Mouse (Mus musculus) heart, adult 2 months (tissue): ENCODE measurements around the gene Fam43b. TPM values are rescaled to one million over a fixed set of nuclear protein-coding genes. Genes with fewer than 3 reads are reported as not detected.

ENCODE experiments used
- DNase-seq, 2 experiments: peaks; one replicate each; pipeline ENCODE4 v3.0.0; 2021
- H3K27ac ChIP-seq: fragments of 200-600 bp; 2 replicates; pipeline ENCODE4 v1.8.1; 2022
- H3K27me3 ChIP-seq: fragments of 200-500 bp; 2 replicates; pipeline ENCODE4 v1.6.1; 2012; ENCODE audit warnings: mild to moderate bottlenecking, low read length, inconsistent platforms, mixed read lengths; ENCODE audit not compliant: control insufficient read depth, insufficient read depth
- H3K36me3 ChIP-seq: fragments of 200-500 bp; 2 replicates; pipeline ENCODE4 v1.6.1; 2012; ENCODE audit warnings: low read length, inconsistent platforms; ENCODE audit not compliant: control insufficient read depth, insufficient read depth
- H3K4me1 ChIP-seq: fragments of 200-500 bp; 2 replicates; pipeline ENCODE4 v1.6.1; 2011; ENCODE audit warnings: low read length; ENCODE audit not compliant: control insufficient read depth, insufficient read depth
- H3K4me3 ChIP-seq: fragments of 200-600 bp; 2 replicates; pipeline ENCODE4 v1.8.1; 2022
- H3K79me2 ChIP-seq: fragments of 200-500 bp; replicated peaks from 2 replicates; pipeline ENCODE4 v1.6.1; 2012; ENCODE audit warnings: mild to moderate bottlenecking, inconsistent platforms, low read length, moderate library complexity, mixed read lengths; ENCODE audit not compliant: control insufficient read depth, insufficient read depth
- H3K9ac ChIP-seq: fragments of 200-500 bp; 2 replicates; pipeline ENCODE4 v1.6.1; 2012; ENCODE audit warnings: low read depth, mild to moderate bottlenecking, control low read depth, inconsistent platforms, low read length, mixed read lengths
- CTCF ChIP-seq: fragments of 200-600 bp; IDR thresholded peaks from 2 replicates; pipeline ENCODE4 v1.8.1; 2022; ENCODE audit warnings: antibody characterized with exemption, mild to moderate bottlenecking, moderate library complexity
- EP300 ChIP-seq: fragments of 200-500 bp; IDR thresholded peaks from 2 replicates; pipeline ENCODE4 v1.6.1; 2011; ENCODE audit warnings: low read depth, low read length, control low read depth; ENCODE audit not compliant: insufficient read depth
- POLR2A ChIP-seq: fragments of 200-500 bp; IDR thresholded peaks from 2 replicates; pipeline ENCODE4 v1.6.1; 2011; ENCODE audit warnings: mild to moderate bottlenecking, low read depth, low read length, control low read depth; ENCODE audit not compliant: insufficient read depth
- WGBS: fragments of 180-500 bp; shearing (Covaris S2); methylation state at CpG from one replicate; pipeline ENCODE4 v1.1.7; 2018; 5-methylcytosine and 5-hydroxymethylcytosine counted together
- intact Hi-C: fragments of 180-260 bp; cut with DNase I; formaldehyde crosslinking; loops from one replicate; pipeline ENCODE4 v1.15.1; 2025
- polyA plus RNA-seq: library from polyadenylated mRNA; depleted of rRNA; stranded (reverse); fragments of >200 nt; gene quantifications from 2 replicates; pipeline ENCODE4 v1.2.3, GENCODE M21; 2012
- total RNA-seq, 2 experiments: library from RNA; stranded (reverse); gene quantifications; 2 replicates each; pipeline ENCODE4 v1.2.3; 2021

The Fam43b gene
- total and polyA plus RNA-seq, 3 experiments, result not detected

- peak overlapping the region; percentile 34 for H3K27ac ChIP-seq
- no peaks in the 10 kb centered on the region for H3K27me3 ChIP-seq
- 33% methylated on average over 12 of the region's 12 CpGs for WGBS
- peak; percentile 10 to 27 for DNase-seq
- TF ChIP-seq POLR2A (no peak), CTCF (no peak), EP300 (no peak)
- H3K4me3 ChIP-seq, result no peak overlapping the region; the same call in 1 of the 2 replicates
- intact Hi-C loops, result no loop called here
- peaks cover 6% of the 10 kb centered on the region for H3K4me1 ChIP-seq
- H3K79me2 ChIP-seq, result no peaks in the 10 kb centered on the region
- no peak overlapping the region for H3K9ac ChIP-seq
- no peaks in the 10 kb centered on the region for H3K36me3 ChIP-seq
Observed at GRCm38 (mm10) chr4:138368498-138369260, 27.6 kb downstream of the Fam43b start.

- no peak for TF ChIP-seq EP300
- peak; percentile 16; the same call in 1 of the 2 replicates for TF ChIP-seq CTCF
- TF ChIP-seq POLR2A, result peak; percentile 45; the same call in 1 of the 2 replicates
- no peaks in the 10 kb centered on the region for H3K36me3 ChIP-seq
- peak within 1 kb of the TSS; percentile 70 for H3K27ac ChIP-seq
- H3K79me2 ChIP-seq, result no peaks in the 10 kb centered on the region
- 3% methylated on average over 34 of the region's 34 CpGs for WGBS
- H3K4me1 ChIP-seq, result peaks cover 6% of the 10 kb centered on the region
- H3K27me3 ChIP-seq, result no peaks in the 10 kb centered on the region
- intact Hi-C loops, result no loop called here
- peak; percentile 87 to 90 for DNase-seq
- H3K4me3 ChIP-seq, result peak within 1 kb of the TSS; percentile 47
- H3K9ac ChIP-seq, result peak within 1 kb of the TSS; percentile 72
Observed at GRCm38 (mm10) chr4:138367641-138368497, 28.5 kb downstream of the Fam43b start, which contains the start of gene Cda. Gene Cda, minus strand, starts transcription at chr4:138367992.

DNA sequence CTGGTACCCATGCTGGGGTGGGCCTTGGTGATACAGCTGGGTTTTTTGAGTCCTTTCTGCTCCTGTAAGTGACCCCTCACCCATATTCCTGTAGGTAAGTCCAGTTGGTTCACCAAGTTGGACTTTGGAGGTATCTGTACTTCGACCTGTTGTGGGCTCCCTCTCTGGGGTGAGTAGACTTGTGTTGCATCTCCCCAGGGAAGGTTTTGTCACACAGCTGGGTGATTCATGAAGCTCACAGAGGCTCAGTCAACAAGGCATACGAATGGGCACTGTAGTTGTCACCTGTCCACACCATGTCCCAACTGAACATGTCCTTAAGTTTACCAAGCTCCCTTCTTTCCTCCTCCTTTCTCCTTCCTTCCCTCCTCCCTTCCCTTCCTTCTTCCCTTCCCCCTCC is 29.8 kb downstream of the Fam43b start:
- Histone ChIP-seq H3K4me1 (peaks cover 6% of the 10 kb centered on the region), H3K4me3 (no peak overlapping the region), H3K79me2 (no peaks in the 10 kb centered on the region), H3K27ac (no peak overlapping the region), H3K27me3 (no peaks in the 10 kb centered on the region), H3K9ac (no peak overlapping the region), H3K36me3 (no peaks in the 10 kb centered on the region)
- no peak for DNase-seq
- intact Hi-C loops, result no loop called here
- 75% methylated on average over 2 of the region's 2 CpGs for WGBS
- no peak for TF ChIP-seq EP300
- no peak for TF ChIP-seq POLR2A
- no peak for TF ChIP-seq CTCF

- WGBS, result 71% methylated on average over 5 of the region's 5 CpGs
Observed at GRCm38 (mm10) chr4:138363511-138363910, 32.8 kb downstream of the Fam43b start.

DNA sequence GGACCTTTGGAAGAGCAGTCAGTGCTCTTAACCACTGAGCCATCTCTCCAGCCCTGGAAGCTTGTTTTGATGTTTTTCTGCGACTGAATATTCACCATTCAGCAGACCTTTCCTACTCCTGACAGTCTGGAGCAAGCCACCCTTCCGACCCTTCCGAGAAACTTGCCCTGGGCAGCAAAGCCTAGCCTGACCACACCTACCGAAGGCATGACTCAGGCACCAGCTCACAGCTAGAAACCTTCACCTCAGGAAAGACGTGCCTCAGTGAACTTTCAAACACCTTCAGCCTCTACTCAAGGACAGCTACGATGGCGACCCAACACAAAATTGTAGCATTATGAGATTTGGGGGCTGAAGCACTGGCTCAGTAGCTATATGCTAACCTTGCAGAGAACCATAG is 33.4 kb downstream of the Fam43b start:
- H3K4me3 ChIP-seq, result no peak overlapping the region
- WGBS, result 87% methylated on average over 7 of the region's 7 CpGs
- H3K4me1 ChIP-seq, result no peaks in the 10 kb centered on the region; the same call in 1 of the 2 replicates
- TF ChIP-seq CTCF, result no peak
- TF ChIP-seq EP300, result no peak
- TF ChIP-seq POLR2A, result no peak
- H3K27ac ChIP-seq, result no peak overlapping the region
- no peaks in the 10 kb centered on the region for H3K79me2 ChIP-seq
- H3K9ac ChIP-seq, result no peak overlapping the region
- DNase-seq, result no peak
- intact Hi-C loops, result no loop called here
- no peaks in the 10 kb centered on the region for H3K27me3 ChIP-seq
- no peaks in the 10 kb centered on the region for H3K36me3 ChIP-seq

More at GRCm38 (mm10) chr4:138363511-138363910, 32.8 kb downstream of the Fam43b start:
- H3K79me2 ChIP-seq, result no peaks in the 10 kb centered on the region
- no peak overlapping the region for H3K9ac ChIP-seq
- no peak for TF ChIP-seq EP300
- TF ChIP-seq CTCF, result no peak
- TF ChIP-seq POLR2A, result no peak
- H3K36me3 ChIP-seq, result no peaks in the 10 kb centered on the region
- no peak overlapping the region for H3K4me3 ChIP-seq
- no peak overlapping the region for H3K27ac ChIP-seq
- H3K27me3 ChIP-seq, result no peaks in the 10 kb centered on the region
- DNase-seq, result no peak
- intact Hi-C loops, result no loop called here
- peaks cover 5% of the 10 kb centered on the region for H3K4me1 ChIP-seq

DNA sequence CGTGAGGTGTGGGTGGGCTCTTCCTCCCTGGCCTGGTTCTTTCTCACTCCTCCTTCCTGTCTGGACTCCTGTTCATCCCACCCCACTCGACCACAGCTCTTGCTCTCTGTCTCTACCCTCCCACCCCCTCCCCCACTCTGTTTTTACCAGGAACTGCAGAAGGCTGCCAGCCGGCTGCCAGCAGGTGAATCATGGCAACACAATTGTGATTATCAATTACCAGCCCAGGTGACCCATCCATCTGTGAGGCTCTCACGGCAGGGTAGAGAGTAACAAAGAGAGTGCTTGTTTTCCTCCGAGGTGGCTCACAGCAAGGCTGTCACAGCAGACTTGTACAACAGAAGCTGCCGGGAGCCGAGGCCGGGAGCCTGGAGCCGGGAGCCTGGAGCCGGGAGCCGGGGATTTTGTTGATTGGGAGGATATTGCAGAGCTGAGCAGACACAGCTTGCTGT is 34.9 kb downstream of the Fam43b start:
- Histone ChIP-seq H3K79me2 (no peaks in the 10 kb centered on the region), H3K27me3 (no peaks in the 10 kb centered on the region), H3K36me3 (no peaks in the 10 kb centered on the region), H3K9ac (no peak overlapping the region), H3K27ac (no peak overlapping the region), H3K4me3 (no peak overlapping the region), H3K4me1 (no peaks in the 10 kb centered on the region)
- DNase-seq, result no peak
- intact Hi-C loops, result no loop called here
- 26% methylated on average over 11 of the region's 11 CpGs for WGBS
- TF ChIP-seq EP300 (no peak), CTCF (no peak), POLR2A (no peak)
